Mouse (Mus musculus): Measurements from ENCODE around the gene Ccdc90b. TPM values are rescaled to one million over a fixed set of nuclear protein-coding genes. Genes with fewer than 3 reads are reported as not detected.

Gene Ccdc90b
- 7.3 and 8.3 TPM in 2 replicates for polyA plus RNA-seq (2012; rRNA removed)

DNA sequence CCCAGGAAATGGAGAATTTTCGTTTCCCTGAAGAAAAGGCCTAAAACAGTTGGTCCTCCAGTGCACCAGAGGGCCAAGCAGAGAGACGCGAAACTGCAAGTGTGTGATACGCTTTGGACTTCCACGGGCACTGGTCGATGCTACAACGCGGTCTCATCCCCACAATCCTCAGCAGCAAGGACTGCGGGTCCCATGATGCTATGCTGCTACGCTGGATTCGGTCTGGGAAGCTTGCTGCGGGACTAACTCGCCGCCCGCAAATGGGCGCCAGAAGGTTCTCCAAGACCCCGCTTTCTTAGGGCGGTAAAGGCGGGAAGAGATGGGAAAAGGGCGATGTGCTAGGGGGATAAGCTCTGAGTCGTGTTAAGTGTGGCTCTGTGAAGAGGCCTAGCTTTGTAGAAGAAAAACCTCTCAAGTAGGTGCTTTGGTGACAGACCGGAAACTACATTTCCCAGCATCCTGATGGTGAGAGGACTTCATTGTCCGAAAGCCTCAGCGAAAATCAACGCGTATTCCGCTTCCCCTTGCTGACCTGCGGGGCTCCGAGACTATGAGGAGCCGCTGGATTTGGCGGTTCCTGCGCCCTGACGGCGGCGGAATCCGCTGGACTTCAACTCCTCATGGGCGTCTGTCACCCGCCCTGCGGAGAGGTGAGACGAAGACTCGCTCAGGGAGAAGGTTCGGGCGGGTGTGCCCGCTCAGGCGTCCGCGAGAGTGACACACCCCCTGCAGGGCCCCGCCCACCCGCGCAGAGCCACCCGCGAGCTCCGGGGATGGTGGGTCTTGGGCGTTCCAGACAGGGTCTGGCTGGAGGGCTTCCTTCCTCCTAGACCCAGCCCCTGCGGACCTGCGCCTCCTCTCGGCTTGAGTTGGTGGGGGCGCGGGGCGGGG lies at the start of gene Ccdc90b:
Ccdc90b (plus strand) TSS at position 164 of the 891 bp plus-strand sequence.

Other genes with a start within 250 kb of the Ccdc90b start
- gene Ankrd42, start 76.0 kb downstream of the Ccdc90b start, polyA plus RNA-seq (2012; rRNA removed) = 0.24 and 0.38 TPM in 2 replicates
- gene Pcf11, start 108.8 kb downstream of the Ccdc90b start, polyA plus RNA-seq (2012; rRNA removed) = 12.1 and 13.7 TPM in 2 replicates
- 7.0 and 7.2 TPM in 2 replicates for gene Rab30, start 180.5 kb downstream of the Ccdc90b start, polyA plus RNA-seq (2012; rRNA removed)

Data from liver, embryonic 18 days (tissue).